Mouse (Mus musculus): ENCODE results near the gene Tinf2. TPM values are rescaled to one million over a fixed set of nuclear protein-coding genes. Genes with fewer than 3 reads are reported as not detected.
A peak's percentile ranks its signal among the peaks of the same experiment; 100 is the strongest.

Tinf2 gene
- total and polyA plus RNA-seq, 2 experiments = 7.7 to 8.2 TPM

DNA sequence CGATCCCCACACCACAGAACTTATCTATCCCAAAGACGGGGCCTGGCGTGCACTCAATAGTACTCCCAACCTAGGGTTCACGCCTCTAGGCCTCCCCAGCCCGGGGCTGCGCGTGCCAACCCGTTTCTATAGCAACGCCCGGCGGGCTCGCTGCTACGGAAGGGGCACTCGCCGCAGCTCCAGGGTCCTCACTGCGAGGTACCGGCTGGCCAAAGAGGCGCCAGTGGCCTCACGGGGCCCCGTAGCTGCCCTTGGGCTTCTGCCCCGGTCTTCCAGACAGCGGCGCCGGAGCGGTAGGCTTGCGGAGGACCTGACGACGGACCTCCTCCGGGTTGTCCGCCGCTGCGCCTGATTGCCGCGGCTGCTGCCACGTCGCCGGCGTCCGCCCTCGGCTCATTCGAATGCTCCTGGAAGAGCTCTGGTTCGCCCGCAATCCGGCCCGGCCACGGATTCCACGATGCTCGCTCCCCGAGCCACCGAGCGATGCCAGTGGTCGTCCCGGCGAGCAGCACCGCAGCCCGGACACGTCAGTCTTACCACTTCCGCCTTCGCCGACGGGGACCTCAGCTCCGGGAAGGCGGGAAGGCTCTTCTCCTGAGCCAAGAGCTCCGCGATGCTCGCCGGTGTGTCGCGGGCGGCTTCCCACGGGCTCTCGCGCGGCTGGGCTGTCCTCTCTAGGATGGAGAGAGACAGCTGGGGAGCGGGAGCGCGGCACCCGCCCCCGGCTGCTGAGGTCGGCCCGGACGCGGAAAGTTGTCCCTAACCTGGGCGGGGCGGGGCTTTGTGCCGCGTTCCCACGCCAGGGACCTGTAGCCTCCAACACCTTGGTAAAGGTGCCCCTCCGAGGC, 38.3 kb downstream of the Tinf2 start, which contains the start of gene Tm9sf1:
TSS of gene Tm9sf1 (minus strand) at position 747 of the 848 bp plus-strand sequence.
- peak; percentile 72 for DNase-seq (ENCODE audit: extremely low read depth, low read depth, low spot score)
- Histone ChIP-seq H3K9ac (ENCODE audit: low read depth, low read length) (peak within 1 kb of the TSS; percentile 93), H3K36me3 (ENCODE audit: control insufficient read depth, insufficient read depth, low read length) (peaks cover 10% of the 10 kb centered on the region), H3K27ac (replicated peaks; ENCODE audit: insufficient read depth, low read depth, low read length) (peak within 1 kb of the TSS; percentile 96), H3K4me3 (ENCODE audit: insufficient read depth, low read depth, low read length) (peak within 1 kb of the TSS; percentile 90), H3K27me3 (ENCODE audit: control insufficient read depth, insufficient read depth, low read length) (no peaks in the 10 kb centered on the region), H3K4me1 (ENCODE audit: control insufficient read depth, insufficient read depth, low read length) (peaks cover 14% of the 10 kb centered on the region), H3K79me2 (ENCODE audit: control insufficient read depth, insufficient read depth, low read length) (peaks cover 18% of the 10 kb centered on the region; the same call in 1 of the 2 replicates)
- TF ChIP-seq CTCF (IDR thresholded peaks at IDR 0.05; ENCODE audit: low read depth, low read length) = no peak
- peak; percentile 55; the same call in 1 of the 2 replicates for TF ChIP-seq POLR2A (IDR thresholded peaks at IDR 0.05; ENCODE audit: extremely low read depth, insufficient read depth, low read length)
- under 1% methylated on average over 89 of the region's 89 CpGs for WGBS

DNA sequence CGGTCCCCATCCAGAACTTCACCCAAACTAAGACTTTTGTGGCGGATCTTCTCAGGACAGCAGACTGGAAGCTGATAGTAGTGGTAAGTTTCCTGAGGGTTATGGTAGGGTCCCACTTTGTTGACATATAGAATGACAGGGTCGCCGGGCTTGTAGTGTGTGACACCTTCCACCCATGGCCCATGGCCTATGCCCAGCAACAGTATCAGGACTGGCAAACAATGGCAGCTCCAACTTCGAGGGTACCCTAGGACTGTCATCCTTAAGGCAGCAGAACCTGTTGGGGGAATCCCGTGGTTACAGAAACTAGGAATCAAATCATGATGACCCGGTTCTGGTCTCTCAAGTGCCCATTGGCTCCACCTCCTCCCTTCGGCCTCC, 39.0 kb downstream of the Tinf2 start:
- H3K36me3 ChIP-seq (ENCODE audit: control insufficient read depth, insufficient read depth, low read length) = peaks cover 11% of the 10 kb centered on the region
- WGBS = 16% methylated on average over 8 of the region's 8 CpGs
- peaks cover 18% of the 10 kb centered on the region; the same call in 1 of the 2 replicates for H3K79me2 ChIP-seq (ENCODE audit: control insufficient read depth, insufficient read depth, low read length)
- peak overlapping the region; percentile 90 for H3K4me3 ChIP-seq (ENCODE audit: insufficient read depth, low read depth, low read length)
- H3K27ac ChIP-seq (replicated peaks; ENCODE audit: insufficient read depth, low read depth, low read length) = peak overlapping the region; percentile 96
- peak overlapping the region; percentile 93 for H3K9ac ChIP-seq (ENCODE audit: low read depth, low read length)
- H3K4me1 ChIP-seq (ENCODE audit: control insufficient read depth, insufficient read depth, low read length) = peaks cover 14% of the 10 kb centered on the region
- no peak for DNase-seq (ENCODE audit: extremely low read depth, low read depth, low spot score)
- no peak for TF ChIP-seq CTCF (IDR thresholded peaks at IDR 0.05; ENCODE audit: low read depth, low read length)
- TF ChIP-seq POLR2A (IDR thresholded peaks at IDR 0.05; ENCODE audit: extremely low read depth, insufficient read depth, low read length) = no peak
- no peaks in the 10 kb centered on the region for H3K27me3 ChIP-seq (ENCODE audit: control insufficient read depth, insufficient read depth, low read length)

DNA sequence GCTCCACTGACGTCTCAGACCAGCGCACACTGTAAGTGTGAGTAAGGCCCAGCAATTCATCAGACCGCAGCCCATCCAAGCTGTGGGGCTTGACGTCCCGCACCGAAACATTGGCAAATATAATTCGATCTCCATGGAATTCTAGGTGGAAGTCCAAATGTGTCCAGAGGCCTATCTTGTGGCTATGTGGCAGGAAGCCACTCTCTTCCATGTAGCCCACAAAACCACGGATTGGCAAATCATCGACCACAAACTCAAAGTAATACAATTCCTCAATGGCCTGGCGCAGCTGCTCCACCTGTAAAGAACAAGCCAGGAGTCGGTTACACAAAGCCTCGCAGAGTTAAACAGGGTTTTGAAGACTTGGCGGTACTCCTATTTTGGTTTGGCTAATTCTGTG, 40.3 kb downstream of the Tinf2 start:
- H3K4me3 ChIP-seq (ENCODE audit: insufficient read depth, low read depth, low read length) = no peak overlapping the region
- TF ChIP-seq POLR2A (IDR thresholded peaks at IDR 0.05; ENCODE audit: extremely low read depth, insufficient read depth, low read length) (no peak), CTCF (IDR thresholded peaks at IDR 0.05; ENCODE audit: low read depth, low read length) (no peak)
- WGBS = 96% methylated on average over 13 of the region's 13 CpGs
- peaks cover 18% of the 10 kb centered on the region; the same call in 1 of the 2 replicates for H3K79me2 ChIP-seq (ENCODE audit: control insufficient read depth, insufficient read depth, low read length)
- H3K9ac ChIP-seq (ENCODE audit: low read depth, low read length) = no peak overlapping the region
- peaks cover 14% of the 10 kb centered on the region for H3K36me3 ChIP-seq (ENCODE audit: control insufficient read depth, insufficient read depth, low read length)
- no peaks in the 10 kb centered on the region for H3K27me3 ChIP-seq (ENCODE audit: control insufficient read depth, insufficient read depth, low read length)
- H3K27ac ChIP-seq (replicated peaks; ENCODE audit: insufficient read depth, low read depth, low read length) = no peak overlapping the region
- no peak for DNase-seq (ENCODE audit: extremely low read depth, low read depth, low spot score)
- peaks cover 14% of the 10 kb centered on the region for H3K4me1 ChIP-seq (ENCODE audit: control insufficient read depth, insufficient read depth, low read length)

DNA sequence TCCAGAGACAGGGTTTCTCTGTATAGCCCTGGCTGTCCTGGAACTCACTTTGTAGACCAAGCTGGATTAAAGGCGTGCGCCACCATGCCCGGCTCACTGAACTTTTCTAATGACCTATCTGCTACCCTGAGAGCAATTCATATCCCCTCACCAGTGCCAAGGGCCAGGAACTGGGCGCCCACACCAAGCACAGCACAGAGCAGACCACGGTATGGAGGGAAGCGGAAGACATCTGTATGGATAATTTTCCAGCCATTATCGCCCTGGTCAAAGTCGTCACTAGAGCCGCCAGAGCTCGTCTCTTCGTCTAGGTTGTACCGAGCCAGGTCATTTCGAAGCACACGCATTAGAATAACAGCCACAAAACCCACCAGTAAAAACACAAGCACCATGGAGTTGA, 40.8 kb downstream of the Tinf2 start:
- H3K4me1 ChIP-seq (ENCODE audit: control insufficient read depth, insufficient read depth, low read length) = peaks cover 14% of the 10 kb centered on the region
- no peak overlapping the region for H3K4me3 ChIP-seq (ENCODE audit: insufficient read depth, low read depth, low read length)
- no peak for DNase-seq (ENCODE audit: extremely low read depth, low read depth, low spot score)
- H3K79me2 ChIP-seq (ENCODE audit: control insufficient read depth, insufficient read depth, low read length) = peaks cover 18% of the 10 kb centered on the region; the same call in 1 of the 2 replicates
- H3K9ac ChIP-seq (ENCODE audit: low read depth, low read length) = no peak overlapping the region
- no peaks in the 10 kb centered on the region for H3K27me3 ChIP-seq (ENCODE audit: control insufficient read depth, insufficient read depth, low read length)
- TF ChIP-seq CTCF (IDR thresholded peaks at IDR 0.05; ENCODE audit: low read depth, low read length) (no peak), POLR2A (IDR thresholded peaks at IDR 0.05; ENCODE audit: extremely low read depth, insufficient read depth, low read length) (no peak)
- H3K27ac ChIP-seq (replicated peaks; ENCODE audit: insufficient read depth, low read depth, low read length) = no peak overlapping the region
- 96% methylated on average over 14 of the region's 14 CpGs for WGBS
- H3K36me3 ChIP-seq (ENCODE audit: control insufficient read depth, insufficient read depth, low read length) = peaks cover 14% of the 10 kb centered on the region

DNA sequence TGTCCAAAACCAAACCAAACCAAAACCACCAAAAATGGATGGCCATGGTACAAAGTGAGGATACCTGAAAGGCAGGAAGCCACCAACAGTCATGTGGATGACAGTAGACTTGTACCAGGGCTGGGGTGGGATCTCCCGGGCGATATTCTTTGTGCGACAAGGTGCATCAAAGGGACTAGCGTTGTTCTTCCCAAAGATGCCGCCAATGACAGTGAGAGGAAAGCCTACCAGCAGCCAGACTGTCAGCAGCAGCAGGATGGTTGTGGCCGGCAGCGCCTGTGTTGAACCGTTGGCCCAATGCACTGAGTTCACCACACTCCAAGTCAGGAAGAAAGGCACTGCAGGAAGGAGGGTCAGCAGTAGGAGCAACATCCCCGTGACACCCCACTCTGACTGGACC, 43.8 kb downstream of the Tinf2 start, which contains the start of gene Gm49378:
TSS of gene Gm49378 (minus strand) at position 101 of the 400 bp plus-strand sequence.
- H3K4me3 ChIP-seq (ENCODE audit: insufficient read depth, low read depth, low read length) = no peak within 1 kb of the TSS
- 93% methylated on average over 9 of the region's 9 CpGs for WGBS
- H3K4me1 ChIP-seq (ENCODE audit: control insufficient read depth, insufficient read depth, low read length) = peaks cover 9% of the 10 kb centered on the region
- H3K36me3 ChIP-seq (ENCODE audit: control insufficient read depth, insufficient read depth, low read length) = peaks cover 14% of the 10 kb centered on the region
- H3K9ac ChIP-seq (ENCODE audit: low read depth, low read length) = no peak within 1 kb of the TSS
- no peaks in the 10 kb centered on the region for H3K27me3 ChIP-seq (ENCODE audit: control insufficient read depth, insufficient read depth, low read length)
- peaks cover 15% of the 10 kb centered on the region; the same call in 1 of the 2 replicates for H3K79me2 ChIP-seq (ENCODE audit: control insufficient read depth, insufficient read depth, low read length)
- H3K27ac ChIP-seq (replicated peaks; ENCODE audit: insufficient read depth, low read depth, low read length) = no peak within 1 kb of the TSS
- TF ChIP-seq POLR2A (IDR thresholded peaks at IDR 0.05; ENCODE audit: extremely low read depth, insufficient read depth, low read length) = no peak
- no peak for TF ChIP-seq CTCF (IDR thresholded peaks at IDR 0.05; ENCODE audit: low read depth, low read length)
- no peak for DNase-seq (ENCODE audit: extremely low read depth, low read depth, low spot score)
